8 mouse cellular contexts compared by ENCODE assay signal in the genomic region with DNA sequence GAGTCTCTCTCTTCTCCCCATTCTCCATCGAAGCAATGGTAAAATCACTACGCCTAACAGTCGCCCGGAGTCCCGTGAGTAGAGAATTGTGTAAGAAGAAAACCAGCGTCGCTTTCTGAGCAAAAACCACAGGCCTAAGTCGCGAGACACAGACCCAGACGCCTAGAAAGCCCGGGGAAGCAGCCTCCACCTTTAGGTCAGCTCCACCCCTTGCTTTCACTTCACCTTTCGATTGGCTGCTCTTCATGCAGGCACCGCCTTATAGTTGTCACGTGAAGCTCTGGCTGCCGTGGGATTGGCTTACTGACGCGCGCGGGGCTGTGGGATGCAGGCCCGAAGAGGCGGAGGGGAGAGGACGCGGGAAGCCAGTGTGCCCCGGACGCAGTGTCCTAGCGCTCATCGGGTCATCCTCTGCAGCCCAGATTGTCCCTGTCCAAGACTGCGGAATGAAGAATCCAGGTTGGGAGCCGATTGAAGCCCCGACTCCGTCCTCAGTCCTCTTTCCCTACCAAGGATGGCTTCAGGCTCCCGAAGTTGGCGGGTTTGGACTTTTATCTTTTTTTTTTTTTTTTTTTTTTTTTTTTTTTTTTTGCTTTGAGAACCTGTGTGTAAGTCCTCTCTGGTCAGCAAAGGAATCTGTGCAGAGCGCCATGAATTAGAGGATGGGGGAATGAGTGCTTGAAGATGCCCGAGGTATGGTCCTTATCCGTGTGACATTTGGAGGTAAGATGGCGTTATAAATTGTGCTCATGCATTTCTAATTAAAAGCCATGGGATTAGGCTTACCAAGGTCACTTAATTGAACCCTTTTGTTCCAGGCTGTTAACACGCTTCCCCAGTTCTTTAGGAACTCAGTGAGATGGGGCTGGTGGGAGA. TPM values are rescaled to one million over a fixed set of nuclear protein-coding genes. Genes with fewer than 3 reads are reported as not detected.
DNase-seq lines count a peak whose midpoint lies in the region; ATAC-seq and TF ChIP-seq lines count a peak whose summit lies in the region.

No protein-coding gene starts in this region.

- peaks cover 18% of the 10 kb centered on the region for H3K4me1 ChIP-seq in bone marrow macrophage, adult 2 months (ENCODE audit: control insufficient read depth, insufficient read depth, low read length)
- no peaks in the 10 kb centered on the region for H3K4me1 ChIP-seq in embryonic fibroblast, embryonic 13.5 days (ENCODE audit: control insufficient read depth, insufficient read depth, low read length)
- H3K4me1 ChIP-seq in heart, embryonic 10.5 days = peaks cover 14% of the 10 kb centered on the region
- peaks cover 22% of the 10 kb centered on the region for H3K4me1 ChIP-seq in kidney, embryonic 16.5 days (ENCODE audit: insufficient read depth, low read length)
- H3K4me1 ChIP-seq in liver, adult 2 months (ENCODE audit: control insufficient read depth, insufficient read depth, low read length) = no peaks in the 10 kb centered on the region; the same call in none of the 2 replicates

- DNase-seq in A20 (ENCODE audit: low read depth, low spot score) = peak; percentile 97
- peak; percentile 99 for DNase-seq in heart, embryonic 10.5 days (ENCODE audit: low spot score)
- DNase-seq in liver, adult 2 months (ENCODE audit: extremely low read depth, low read depth, low spot score) = peak; percentile 93
- peak; percentile 97 for DNase-seq in splenic B cell, adult 2 months (ENCODE audit: low read depth, low spot score)

- TF ChIP-seq CTCF in bone marrow macrophage, adult 2 months (IDR thresholded peaks at IDR 0.05; ENCODE audit: low read depth, low read length) = no peak
- TF ChIP-seq CTCF in embryonic fibroblast, embryonic 13.5 days (IDR thresholded peaks at IDR 0.05; ENCODE audit: borderline replicate concordance, insufficient read depth, low read length) = no peak
- TF ChIP-seq CTCF in liver, adult 2 months (IDR thresholded peaks at IDR 0.05; ENCODE audit: low read depth, low read length) = no peak

- peak overlapping the region; percentile 73 for H3K27ac ChIP-seq in bone marrow macrophage, adult 2 months (ENCODE audit: insufficient read depth, low read depth, low read length)
- H3K27ac ChIP-seq in embryonic fibroblast, embryonic 13.5 days (ENCODE audit: insufficient read depth, low read length) = 0 out of 2 replicates have a peak overlapping the region, but pooled peaks have one; percentile 21
- H3K27ac ChIP-seq in heart, embryonic 10.5 days = peak overlapping the region; percentile 86
- peak overlapping the region; percentile 91 for H3K27ac ChIP-seq in kidney, embryonic 16.5 days (ENCODE audit: low read length)
- no peak overlapping the region; the same call in 1 of the 2 replicates for H3K27ac ChIP-seq in liver, adult 2 months (replicated peaks; ENCODE audit: insufficient read depth, low read depth, low read length)

- peak overlapping the region; percentile 72 for H3K4me3 ChIP-seq in bone marrow macrophage, adult 2 months (ENCODE audit: insufficient read depth, low read length)
- peak overlapping the region; percentile 72 for H3K4me3 ChIP-seq in embryonic fibroblast, embryonic 13.5 days (ENCODE audit: insufficient read depth, low read length)
- peak overlapping the region; percentile 67 for H3K4me3 ChIP-seq in heart, embryonic 10.5 days
- peak overlapping the region; percentile 76 for H3K4me3 ChIP-seq in kidney, embryonic 16.5 days (ENCODE audit: low read length)
- H3K4me3 ChIP-seq in liver, adult 2 months (ENCODE audit: insufficient read depth, low read depth, low read length) = peak overlapping the region; percentile 63
- H3K4me3 ChIP-seq in myocyte = peak overlapping the region; percentile 82

- no peaks in the 10 kb centered on the region for H3K27me3 ChIP-seq in heart, embryonic 10.5 days (ENCODE audit: insufficient read depth, poor library complexity, severe bottlenecking)
- H3K27me3 ChIP-seq in kidney, embryonic 16.5 days (ENCODE audit: insufficient read depth, low read length) = no peaks in the 10 kb centered on the region
- H3K27me3 ChIP-seq in liver, adult 2 months (ENCODE audit: control insufficient read depth, insufficient read depth, low read length) = no peaks in the 10 kb centered on the region
- H3K27me3 ChIP-seq in myocyte (ENCODE audit: control insufficient read depth, insufficient read depth, insufficient read length) = peaks cover 2% of the 10 kb centered on the region
- no peaks in the 10 kb centered on the region for H3K27me3 ChIP-seq in splenic B cell, adult 2 months (ENCODE audit: control insufficient read depth, insufficient read depth, low read length, poor library complexity, severe bottlenecking)

- peak; percentile 100 for ATAC-seq in kidney, embryonic 16.5 days (ENCODE audit: low FRiP score, low TSS enrichment)

- H3K9me3 ChIP-seq in heart, embryonic 10.5 days = no peaks in the 10 kb centered on the region
- no peaks in the 10 kb centered on the region for H3K9me3 ChIP-seq in kidney, embryonic 16.5 days (ENCODE audit: low read length)

- H3K79me2 ChIP-seq in liver, adult 2 months (ENCODE audit: control insufficient read depth, insufficient read depth, low read length) = peaks cover 2% of the 10 kb centered on the region; the same call in 1 of the 2 replicates
- peaks cover 27% of the 10 kb centered on the region for H3K79me2 ChIP-seq in myocyte (ENCODE audit: control insufficient read depth, insufficient read depth)

- H3ac ChIP-seq in myocyte (ENCODE audit: control insufficient read depth, insufficient read length) = no peak overlapping the region

- peak overlapping the region; percentile 81 for H3K4me2 ChIP-seq in kidney, embryonic 16.5 days (replicated peaks; ENCODE audit: low read depth, low read length)
- H3K4me2 ChIP-seq in myocyte (ENCODE audit: low read depth) = peak overlapping the region; percentile 93

- peak overlapping the region; percentile 82 for H3K9ac ChIP-seq in kidney, embryonic 16.5 days (replicated peaks; ENCODE audit: low read length)
- H3K9ac ChIP-seq in liver, adult 2 months (ENCODE audit: low read depth, low read length) = peak overlapping the region; percentile 69

- TF ChIP-seq POLR2A in bone marrow macrophage, adult 2 months (IDR thresholded peaks at IDR 0.05; ENCODE audit: borderline replicate concordance, low read depth, low read length) = peak; percentile 77; the same call in 1 of the 2 replicates
- peak; percentile 80 for TF ChIP-seq POLR2A in embryonic fibroblast, embryonic 13.5 days (IDR thresholded peaks at IDR 0.05; ENCODE audit: low read depth, low read length)
- peak; percentile 68 for TF ChIP-seq POLR2A in liver, adult 2 months (IDR thresholded peaks at IDR 0.05; ENCODE audit: extremely low read depth, insufficient read depth, low read length)
- TF ChIP-seq POLR2A in myocyte (IDR thresholded peaks at IDR 0.05; ENCODE audit: insufficient read length, low read depth) = peak; percentile 92

- WGBS in heart, embryonic 10.5 days = under 1% methylated on average over 38 of the region's 38 CpGs
- WGBS in kidney, embryonic 16.5 days = under 1% methylated on average over 38 of the region's 38 CpGs
- WGBS in liver, adult 2 months = 1% methylated on average over 38 of the region's 38 CpGs

- H3K36me3 ChIP-seq in heart, embryonic 10.5 days = peaks cover 21% of the 10 kb centered on the region
- H3K36me3 ChIP-seq in kidney, embryonic 16.5 days (ENCODE audit: insufficient read depth, low read length) = peaks cover 14% of the 10 kb centered on the region; the same call in 1 of the 2 replicates
- H3K36me3 ChIP-seq in liver, adult 2 months (ENCODE audit: control insufficient read depth, insufficient read depth, low read length) = peaks cover 10% of the 10 kb centered on the region
- H3K36me3 ChIP-seq in myocyte (ENCODE audit: control insufficient read depth, insufficient read depth) = peaks cover 22% of the 10 kb centered on the region
- peaks cover 6% of the 10 kb centered on the region; the same call in 1 of the 2 replicates for H3K36me3 ChIP-seq in splenic B cell, adult 2 months (ENCODE audit: control insufficient read depth, insufficient read depth, low read length, poor library complexity, severe bottlenecking)

TF ChIP-seq in myocyte, 11 proteins besides CTCF, POLR2A, EP300 and RAD21 (continues in another document):
- TF ChIP-seq REST (IDR thresholded peaks at IDR 0.05; ENCODE audit: insufficient read depth, insufficient read length) = no peak
- TF ChIP-seq CEBPB (IDR thresholded peaks at IDR 0.05; ENCODE audit: insufficient read depth, poor library complexity, severe bottlenecking) = no peak
- peak; percentile 64 for TF ChIP-seq E2F4 (IDR thresholded peaks at IDR 0.05; ENCODE audit: insufficient read depth)
- TF ChIP-seq POLR2AphosphoS2 (IDR thresholded peaks at IDR 0.05; ENCODE audit: insufficient read length, low read depth) = peak; percentile 95

RNA-seq across cellular contexts. Expression of a gene that starts 5.1 kb away (rescaled TPM):
- not detected in 2 replicates for polyA plus RNA-seq in bone marrow macrophage, adult 2 months (2012; ENCODE audit: insufficient read depth, insufficient read length, missing spikeins)
- polyA plus RNA-seq in embryonic fibroblast, embryonic 13.5 days (2011; ENCODE audit: insufficient read length, low read depth, missing spikeins) = not detected in 2 replicates
- 0.58 and 0.79 TPM in 2 replicates for polyA plus RNA-seq in heart, embryonic 10.5 days (2016; fragmentation: Nextera tagmentation; extraction: Ambion mirVana)
- polyA plus RNA-seq in kidney, embryonic 16.5 days (2015; fragmentation: Nextera tagmentation; extraction: Ambion mirVana) = 0.25 and 0.42 TPM in 2 replicates
- not detected in 2 replicates for total RNA-seq in liver, adult 2 months (2014; rRNA removed)
- not detected in 2 replicates for polyA plus RNA-seq in liver, adult 2 months (2012; rRNA removed)
- polyA plus RNA-seq in myocyte (2012; fragmentation: generic; extraction: Trizol) = 0.01 TPM

RNA-seq across cellular contexts. Expression of a gene that starts 7.2 kb away (rescaled TPM):
- polyA plus RNA-seq in bone marrow macrophage, adult 2 months (2012; ENCODE audit: insufficient read depth, insufficient read length, missing spikeins) = 59.5 and 69.7 TPM in 2 replicates
- 115 and 122 TPM in 2 replicates for polyA plus RNA-seq in embryonic fibroblast, embryonic 13.5 days (2011; ENCODE audit: insufficient read length, low read depth, missing spikeins)
- polyA plus RNA-seq in heart, embryonic 10.5 days (2016; fragmentation: Nextera tagmentation; extraction: Ambion mirVana) = 48.2 and 55.0 TPM in 2 replicates
- 64.2 and 70.8 TPM in 2 replicates for polyA plus RNA-seq in kidney, embryonic 16.5 days (2015; fragmentation: Nextera tagmentation; extraction: Ambion mirVana)
- 25.4 and 31.3 TPM in 2 replicates for total RNA-seq in liver, adult 2 months (2014; rRNA removed)
- polyA plus RNA-seq in liver, adult 2 months (2012; rRNA removed) = 16.2 and 16.3 TPM in 2 replicates
- 64.7 TPM for polyA plus RNA-seq in myocyte (2012; fragmentation: generic; extraction: Trizol)

RNA-seq across cellular contexts. Expression of a gene that starts 10.8 kb away (rescaled TPM):
- polyA plus RNA-seq in bone marrow macrophage, adult 2 months (2012; ENCODE audit: insufficient read depth, insufficient read length, missing spikeins) = 6.2 and 12.2 TPM in 2 replicates
- 8.9 and 9.0 TPM in 2 replicates for polyA plus RNA-seq in embryonic fibroblast, embryonic 13.5 days (2011; ENCODE audit: insufficient read length, low read depth, missing spikeins)
- polyA plus RNA-seq in heart, embryonic 10.5 days (2016; fragmentation: Nextera tagmentation; extraction: Ambion mirVana) = 9.6 and 11.9 TPM in 2 replicates
- polyA plus RNA-seq in kidney, embryonic 16.5 days (2015; fragmentation: Nextera tagmentation; extraction: Ambion mirVana) = 14.0 and 15.2 TPM in 2 replicates
- 4.3 and 5.5 TPM in 2 replicates for total RNA-seq in liver, adult 2 months (2014; rRNA removed)
- 7.9 and 10.1 TPM in 2 replicates for polyA plus RNA-seq in liver, adult 2 months (2012; rRNA removed)
- 8.7 TPM for polyA plus RNA-seq in myocyte (2012; fragmentation: generic; extraction: Trizol)
